Mouse (Mus musculus): ENCODE data around the gene Gm10778.

DNA sequence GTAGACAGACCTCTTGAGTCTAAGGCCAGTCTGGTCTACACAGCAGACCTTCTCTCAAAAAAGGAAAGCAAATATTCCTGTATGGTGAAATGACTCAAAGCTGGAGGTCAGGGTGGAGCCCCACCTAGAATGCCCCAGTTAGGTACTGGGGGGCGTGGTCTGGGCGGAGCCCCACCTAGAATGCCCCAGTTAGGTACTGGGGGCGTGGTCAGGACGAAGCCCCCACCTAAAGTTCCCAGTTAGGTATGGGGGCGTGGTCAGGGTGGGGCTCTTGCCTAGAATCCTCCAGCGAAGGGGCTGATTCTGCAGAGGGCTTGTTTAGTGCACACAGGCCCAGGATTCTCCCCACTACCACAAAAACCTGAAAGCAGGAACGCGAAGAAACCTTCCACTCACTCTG, 25.4 kb upstream of the Gm10778 start:
- no peak for TF ChIP-seq CTCF (IDR thresholded peaks at IDR 0.05; ENCODE audit: extremely low read depth, insufficient read depth, insufficient read length, insufficient replicate concordance)
- no peak for TF ChIP-seq POLR2A (IDR thresholded peaks at IDR 0.05; ENCODE audit: low read depth, low read length)
